Mouse (Mus musculus): Measurements from ENCODE around the gene Ncln.

The Ncln gene

DNA sequence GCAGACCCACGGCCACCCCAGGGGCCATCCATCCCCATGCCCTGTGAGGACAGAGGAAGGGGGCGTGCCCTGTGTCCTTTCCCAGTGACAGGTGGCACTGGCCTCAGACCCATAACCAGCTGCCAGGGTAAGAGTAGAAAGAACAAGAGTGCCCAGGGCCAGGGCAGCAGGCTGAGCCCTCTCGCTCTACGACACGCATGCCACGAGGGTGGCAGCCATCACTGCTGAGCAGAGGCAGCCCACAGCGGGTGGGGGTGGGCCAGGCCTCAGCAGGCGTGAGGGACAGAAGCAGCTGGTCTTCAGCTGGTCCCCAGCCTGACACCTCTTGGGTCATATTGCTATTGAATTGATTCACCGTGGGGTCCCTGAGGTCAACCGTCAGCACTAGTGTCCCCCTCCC, 9.7 kb downstream of the Ncln start:
- DNase-seq, result no peak

DNA sequence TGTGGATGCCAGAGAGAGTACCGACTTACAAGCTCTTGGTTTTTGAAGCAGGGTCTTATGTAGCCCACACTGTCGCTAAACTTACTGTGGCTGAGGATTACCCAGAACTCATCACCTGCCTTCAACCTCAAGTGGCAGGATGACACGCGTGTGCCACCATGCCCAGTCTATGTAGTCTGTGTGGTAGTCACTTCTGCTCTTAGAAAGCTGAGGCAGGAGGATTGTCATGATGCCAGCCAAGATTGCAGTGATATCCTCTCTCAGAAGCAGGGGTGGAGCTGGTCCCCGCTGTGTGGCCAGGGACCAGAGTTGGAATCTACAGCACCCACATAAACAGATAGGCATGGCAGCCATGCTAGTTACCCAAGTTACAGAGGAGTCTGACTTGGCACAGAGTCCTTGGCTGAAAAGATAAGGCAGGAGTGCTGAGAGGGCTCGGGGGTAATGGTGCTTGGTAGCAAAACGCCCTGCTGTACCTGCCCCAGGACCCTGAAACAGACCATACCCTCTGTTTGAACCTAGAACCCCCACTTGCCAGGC, 10.6 kb downstream of the Ncln start:
- DNase-seq, result no peak

DNA sequence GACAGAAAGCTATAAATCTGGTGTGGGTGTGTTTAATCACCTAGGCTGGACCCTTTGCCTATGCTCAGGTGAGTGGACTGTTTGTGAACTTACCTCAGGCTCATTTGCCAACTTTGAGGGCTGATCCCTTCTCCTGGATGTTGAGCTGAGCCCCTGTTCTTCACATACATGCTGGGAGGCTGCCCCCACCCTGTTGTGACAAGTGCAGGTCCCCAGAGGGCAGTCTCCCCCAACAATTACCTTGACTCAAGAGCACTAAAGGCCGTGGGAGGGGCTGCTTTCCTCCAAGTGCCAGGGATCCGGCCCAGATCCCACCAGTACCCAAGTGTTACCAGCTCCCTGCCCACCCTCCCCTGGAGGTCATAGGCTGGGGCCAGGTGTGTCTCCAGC, 11.1 kb downstream of the Ncln start:
- DNase-seq, result peak; percentile 46

GRCm38 (mm10) chr10:81484441-81485059, 11.6 kb downstream of the Ncln start:
- DNase-seq, result no peak

- DNase-seq, result no peak
Observed at GRCm38 (mm10) chr10:81483983-81484382, 12.2 kb downstream of the Ncln start.

GRCm38 (mm10) chr10:81482533-81482889, 13.7 kb downstream of the Ncln start, which contains the start of gene Celf5:
Celf5 (minus strand) TSS chr10:81482709.
- peak; percentile 47 for DNase-seq

DNA sequence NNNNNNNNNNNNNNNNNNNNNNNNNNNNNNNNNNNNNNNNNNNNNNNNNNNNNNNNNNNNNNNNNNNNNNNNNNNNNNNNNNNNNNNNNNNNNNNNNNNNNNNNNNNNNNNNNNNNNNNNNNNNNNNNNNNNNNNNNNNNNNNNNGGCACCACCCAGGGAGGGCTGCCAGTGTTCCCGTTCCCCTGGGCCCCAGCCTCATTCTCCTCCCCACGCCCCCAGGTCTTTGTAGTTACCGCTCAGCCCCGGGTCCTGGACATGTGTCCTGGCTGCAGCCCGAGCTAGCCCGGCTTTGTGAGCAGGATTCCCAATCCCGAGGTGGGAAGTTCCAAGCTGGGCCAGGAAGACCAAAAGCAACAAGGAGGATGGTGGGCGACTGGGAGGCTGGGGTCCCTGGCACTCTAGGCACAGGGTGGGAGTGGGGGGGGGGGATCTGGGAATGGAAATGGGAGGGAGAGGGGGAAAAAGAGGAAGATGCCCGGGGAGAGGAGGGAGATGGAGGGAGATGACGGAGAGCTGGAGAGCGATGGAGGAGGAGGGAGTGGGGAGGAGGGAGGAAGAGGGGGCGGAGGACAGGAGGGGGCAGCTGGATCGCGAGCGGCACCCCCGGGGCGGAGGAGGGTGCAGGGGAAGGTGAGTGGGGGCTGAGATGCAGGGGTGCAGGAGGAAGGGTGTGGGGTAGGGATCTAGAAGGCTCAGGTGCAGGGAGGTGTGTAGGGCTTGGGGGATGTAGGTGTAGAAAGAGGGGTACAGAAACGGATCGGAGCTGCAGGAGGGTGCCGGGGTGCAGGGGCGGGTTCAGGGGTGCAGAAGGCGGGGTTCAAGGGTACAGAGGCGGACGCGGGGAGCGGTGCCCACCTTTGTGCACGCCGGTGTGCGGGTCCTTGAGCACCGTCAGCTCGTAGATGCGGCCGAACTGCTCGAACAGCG, 14.3 kb downstream of the Ncln start:
- DNase-seq, result no peak

DNA sequence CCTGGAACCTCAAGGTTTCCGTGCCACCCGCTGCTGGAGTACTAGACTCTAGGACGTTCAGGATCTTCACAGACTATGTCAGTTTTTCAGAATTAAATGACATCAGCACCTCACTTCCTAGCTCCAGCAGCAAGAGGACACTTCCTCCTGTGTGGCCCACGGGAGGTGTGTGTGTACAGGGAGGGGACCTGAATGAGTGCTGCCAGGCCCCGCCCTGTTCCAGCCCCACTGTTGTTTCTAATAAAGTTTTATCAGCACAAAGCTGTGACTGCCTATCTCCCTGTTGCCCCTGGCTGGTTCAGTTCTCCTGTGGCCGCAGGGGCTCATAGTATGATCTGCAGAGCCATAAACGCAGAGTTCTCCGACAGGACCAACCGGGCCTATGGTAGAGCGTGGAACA, 21.7 kb downstream of the Ncln start:
- no peak for DNase-seq

DNA sequence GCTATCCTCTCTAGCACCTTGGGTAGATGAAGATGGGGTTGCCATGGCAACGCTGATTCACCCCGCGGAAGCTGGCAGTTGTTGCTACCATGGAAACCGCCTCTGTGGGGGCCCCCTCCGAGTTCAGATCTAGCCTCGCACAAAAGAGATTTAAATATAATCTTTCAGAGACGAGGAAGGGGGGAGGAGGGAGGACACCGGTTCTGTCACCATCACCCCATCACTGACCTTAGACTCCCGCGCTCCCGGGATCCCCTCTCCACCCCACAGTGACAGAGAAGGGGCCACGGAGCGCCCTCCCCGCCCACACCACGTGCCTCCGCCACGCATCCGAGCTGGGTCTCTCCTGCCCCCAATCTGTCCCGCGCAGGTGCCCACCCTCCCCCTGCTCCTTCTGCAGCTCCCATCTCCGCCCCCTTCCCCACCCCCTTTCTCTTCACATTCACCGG, 23.2 kb downstream of the Ncln start:
- DNase-seq, result no peak

DNA sequence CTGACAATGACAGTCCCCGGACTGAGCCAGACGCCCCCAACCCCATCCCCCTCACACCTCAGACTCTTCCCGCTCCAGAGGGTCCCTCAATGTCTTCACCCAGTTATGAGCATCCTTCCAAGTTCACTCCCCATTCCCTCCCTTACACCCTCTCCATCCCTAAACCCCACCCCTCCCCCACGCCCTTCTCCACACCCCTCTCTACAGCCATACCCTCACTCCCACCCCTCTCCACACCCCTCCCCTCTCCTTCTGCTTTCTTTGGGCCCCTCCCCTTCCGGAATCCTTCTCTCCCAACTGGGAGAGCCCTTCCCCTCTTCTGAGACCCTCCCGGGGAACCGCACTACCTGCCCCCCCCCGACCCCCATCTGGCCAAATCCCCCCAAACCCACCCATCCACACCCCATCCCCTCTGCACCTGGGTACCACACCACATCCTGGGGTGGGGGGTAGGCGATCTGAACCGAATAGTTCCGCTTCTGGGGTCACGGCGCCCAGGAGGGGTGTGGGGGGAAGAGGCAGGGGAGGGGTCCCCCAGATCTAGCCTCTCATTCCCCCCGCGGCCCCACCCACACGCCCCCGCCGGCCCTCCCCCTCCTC, 23.7 kb downstream of the Ncln start:
- no peak for DNase-seq

- no peak for DNase-seq
Observed at GRCm38 (mm10) chr10:81470454-81470853, 25.7 kb downstream of the Ncln start.

- DNase-seq, result no peak
Observed at GRCm38 (mm10) chr10:81469253-81469652, 26.9 kb downstream of the Ncln start.

DNA sequence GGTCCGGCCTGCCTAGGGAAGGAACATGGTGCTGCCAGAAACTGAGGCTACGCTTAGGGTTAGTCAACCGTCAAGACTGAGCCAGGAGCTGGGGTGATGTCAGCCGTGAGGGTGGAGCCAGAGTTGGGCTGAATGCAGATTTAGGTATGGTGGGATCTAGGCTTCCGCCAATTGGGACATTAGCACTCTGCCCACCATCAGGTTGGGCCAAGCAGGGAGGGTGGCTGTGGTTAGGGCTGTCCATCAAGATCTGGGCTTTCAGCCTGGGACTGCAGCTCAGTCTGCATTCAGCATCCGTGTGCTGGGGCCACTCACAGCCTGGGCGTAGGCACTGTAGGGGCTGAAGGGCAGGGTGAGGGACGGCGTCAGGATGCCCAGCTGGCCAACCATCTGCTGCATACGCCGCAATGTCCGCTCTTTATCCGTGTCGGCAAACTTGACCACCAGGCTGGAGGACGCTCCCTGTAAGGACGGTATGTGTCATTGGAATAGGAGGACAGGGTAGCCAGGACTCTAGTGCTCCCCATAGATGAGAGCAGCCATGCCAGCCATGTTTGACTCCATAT, 28.4 kb downstream of the Ncln start:
- no peak for DNase-seq

DNA sequence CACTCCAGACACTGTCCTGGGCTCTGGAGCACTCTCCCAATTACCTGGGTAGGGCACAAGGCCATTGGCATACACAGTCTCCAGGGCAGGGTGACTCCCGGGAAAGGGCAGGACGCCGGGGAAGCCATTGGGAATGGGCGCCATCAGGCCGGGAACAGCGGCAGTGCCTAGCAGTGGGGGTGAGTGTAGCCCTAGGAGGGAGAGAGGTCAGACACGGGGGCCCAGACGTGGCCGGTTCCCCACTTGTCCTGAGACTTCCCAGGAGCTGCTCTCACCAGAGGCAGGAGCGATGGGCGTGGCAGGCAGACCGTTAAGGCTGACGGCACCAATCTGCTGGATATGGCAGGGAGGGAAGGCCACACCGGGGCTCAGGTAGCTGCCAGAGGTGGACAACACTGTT, 29.3 kb downstream of the Ncln start:
- no peak for DNase-seq

- DNase-seq, result no peak
Observed at GRCm38 (mm10) chr10:81466066-81466465, 30.1 kb downstream of the Ncln start.

DNA sequence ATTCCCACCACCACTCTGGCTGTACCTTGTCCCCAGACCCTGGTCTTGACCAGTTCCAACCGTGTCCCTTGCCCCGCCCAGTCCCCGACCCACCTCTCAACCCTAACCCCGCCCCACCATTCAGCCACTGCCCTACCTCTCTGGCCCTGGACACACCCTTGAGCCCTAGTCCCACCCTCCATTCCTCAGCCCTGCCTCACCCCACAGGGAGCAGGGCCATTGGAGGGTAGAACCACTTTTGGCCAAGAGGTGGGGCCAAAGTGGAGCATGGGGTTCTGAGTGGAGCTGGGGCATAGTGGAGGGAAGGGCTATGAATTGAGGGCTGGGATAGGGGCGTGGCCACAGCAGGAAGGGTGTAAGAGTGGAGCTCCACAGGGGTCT, 30.9 kb downstream of the Ncln start:
- peak; percentile 39 for DNase-seq

DNA sequence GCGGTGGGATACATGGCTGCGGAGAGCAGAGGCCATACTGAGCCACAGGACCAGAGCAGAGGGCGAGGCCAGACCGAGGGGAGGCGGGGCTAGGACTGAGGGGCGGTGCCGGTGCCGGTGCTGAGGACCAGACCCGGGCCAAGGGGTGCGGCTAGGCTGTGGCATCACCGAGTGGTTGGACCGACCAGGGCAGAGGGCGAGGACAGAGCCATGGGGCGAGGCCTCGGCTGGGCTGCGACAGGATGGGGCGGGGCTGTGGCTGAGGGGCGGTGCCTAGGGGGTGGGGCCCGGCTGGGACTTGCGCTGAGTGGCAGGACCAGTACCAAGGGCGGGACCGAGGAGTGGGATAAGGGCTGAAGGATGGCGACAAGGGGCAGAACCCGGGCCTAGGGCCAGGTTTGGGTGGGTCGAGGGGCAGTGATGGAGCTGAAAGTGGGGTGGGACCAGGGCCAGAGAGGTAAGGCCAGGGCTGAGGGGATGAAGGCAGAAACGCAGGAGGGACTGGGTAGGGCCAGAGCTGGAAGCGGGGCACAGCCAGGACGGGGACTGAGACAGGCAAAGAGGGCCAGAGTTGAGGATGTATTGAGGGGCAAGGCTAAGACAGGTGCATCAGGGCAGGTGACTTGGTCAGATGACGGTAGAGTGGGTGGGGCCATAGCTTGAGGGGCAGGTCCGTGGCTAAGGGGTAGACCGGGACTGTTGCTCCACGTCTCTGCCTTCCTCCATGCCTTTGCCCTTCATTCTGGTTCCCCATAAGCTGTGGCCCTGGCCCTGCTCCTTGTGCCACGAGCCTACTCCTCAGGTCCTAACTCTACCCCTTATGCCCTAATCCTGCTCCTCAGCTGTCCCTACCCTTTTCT, 31.6 kb downstream of the Ncln start:
- DNase-seq, result peak; percentile 82

DNA sequence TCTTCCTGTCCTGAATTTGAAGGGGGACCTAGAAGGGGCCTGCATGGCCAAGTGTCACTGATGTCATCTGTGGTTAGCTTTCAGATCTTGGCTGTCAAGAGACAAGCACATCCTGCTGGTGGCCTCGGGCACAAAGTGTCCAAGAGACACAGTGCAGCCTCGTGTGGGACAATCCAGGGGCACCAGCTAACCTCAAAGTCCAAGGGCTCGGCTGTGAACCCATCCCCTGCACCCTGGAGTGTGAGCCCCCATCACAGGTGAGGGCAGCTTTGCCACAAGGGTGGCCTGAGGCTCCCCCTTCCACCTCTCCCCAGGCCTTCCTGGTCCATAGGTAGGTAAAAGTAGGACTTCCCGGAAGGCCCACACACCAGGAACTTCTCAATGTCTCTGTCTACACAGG, 32.7 kb downstream of the Ncln start:
- DNase-seq, result no peak

- no peak for DNase-seq
Observed at GRCm38 (mm10) chr10:81462917-81463316, 33.3 kb downstream of the Ncln start.

- no peak for DNase-seq
Observed at GRCm38 (mm10) chr10:81462415-81462804, 33.8 kb downstream of the Ncln start.

GRCm38 (mm10) chr10:81461673-81462414, 34.3 kb downstream of the Ncln start:
- no peak for DNase-seq

DNA sequence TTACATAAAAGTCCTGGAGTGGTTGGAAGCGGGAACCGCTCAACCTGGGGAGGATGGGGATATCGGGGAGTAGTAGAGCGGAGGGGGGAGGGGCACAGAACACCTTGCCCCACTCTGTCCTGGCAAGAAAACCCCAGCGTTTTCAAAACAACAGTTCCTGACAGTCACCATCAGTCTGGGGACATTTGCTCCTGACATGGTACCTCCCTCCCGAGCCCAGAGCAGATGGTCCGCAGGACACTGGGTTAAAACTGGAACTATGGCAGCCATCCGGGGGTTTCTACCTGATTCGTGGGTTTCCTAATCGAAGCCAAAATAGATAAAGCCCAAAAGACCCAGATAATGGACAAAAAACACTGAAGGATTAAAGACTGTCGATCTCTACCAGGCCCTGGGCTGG, 35.2 kb downstream of the Ncln start:
- no peak for DNase-seq

Data from lung, postnatal 10 days (tissue).